Mouse (Mus musculus): ENCODE data around the gene Tspan18.

Gene Tspan18

GRCm38 (mm10) chr2:93333817-93334731 is at the start of gene Tspan18:
Gene Tspan18, minus strand, starts transcription at chr2:93334505.
- DNase-seq (ENCODE audit: low read depth, low spot score) = no peak

- DNase-seq (ENCODE audit: low read depth, low spot score) = no peak
Measured at GRCm38 (mm10) chr2:93383831-93384230, 49.5 kb upstream of the Tspan18 start.

GRCm38 (mm10) chr2:93380680-93381089 is 46.4 kb upstream of the Tspan18 start:
- no peak for DNase-seq (ENCODE audit: low read depth, low spot score)

GRCm38 (mm10) chr2:93377797-93378196 is 43.5 kb upstream of the Tspan18 start:
- DNase-seq (ENCODE audit: low read depth, low spot score) = peak; percentile 44

GRCm38 (mm10) chr2:93377157-93377556 is 42.9 kb upstream of the Tspan18 start:
- DNase-seq (ENCODE audit: low read depth, low spot score) = no peak

GRCm38 (mm10) chr2:93372872-93373271 is 38.6 kb upstream of the Tspan18 start:
- DNase-seq (ENCODE audit: low read depth, low spot score) = no peak

- no peak for DNase-seq (ENCODE audit: low read depth, low spot score)
Measured at GRCm38 (mm10) chr2:93372097-93372571, 37.8 kb upstream of the Tspan18 start.

GRCm38 (mm10) chr2:93368954-93369353 is 34.6 kb upstream of the Tspan18 start:
- DNase-seq (ENCODE audit: low read depth, low spot score) = no peak

- no peak for DNase-seq (ENCODE audit: low read depth, low spot score)
Measured at GRCm38 (mm10) chr2:93367962-93368361, 33.7 kb upstream of the Tspan18 start.

- DNase-seq (ENCODE audit: low read depth, low spot score) = no peak
Measured at GRCm38 (mm10) chr2:93365411-93365810, 31.1 kb upstream of the Tspan18 start.

- DNase-seq (ENCODE audit: low read depth, low spot score) = no peak
Measured at GRCm38 (mm10) chr2:93364951-93365350, 30.6 kb upstream of the Tspan18 start.

GRCm38 (mm10) chr2:93361454-93361853 is 27.1 kb upstream of the Tspan18 start:
- DNase-seq (ENCODE audit: low read depth, low spot score) = no peak

GRCm38 (mm10) chr2:93360310-93360709 is 26.0 kb upstream of the Tspan18 start:
- no peak for DNase-seq (ENCODE audit: low read depth, low spot score)

GRCm38 (mm10) chr2:93357391-93357790 is 23.1 kb upstream of the Tspan18 start:
- no peak for DNase-seq (ENCODE audit: low read depth, low spot score)

GRCm38 (mm10) chr2:93355845-93356244 is 21.5 kb upstream of the Tspan18 start:
- DNase-seq (ENCODE audit: low read depth, low spot score) = no peak

GRCm38 (mm10) chr2:93354621-93355020 is 20.3 kb upstream of the Tspan18 start:
- no peak for DNase-seq (ENCODE audit: low read depth, low spot score)

- DNase-seq (ENCODE audit: low read depth, low spot score) = no peak
Measured at GRCm38 (mm10) chr2:93353725-93354124, 19.4 kb upstream of the Tspan18 start.

- no peak for DNase-seq (ENCODE audit: low read depth, low spot score)
Measured at GRCm38 (mm10) chr2:93352915-93353685, 18.8 kb upstream of the Tspan18 start.

- no peak for DNase-seq (ENCODE audit: low read depth, low spot score)
Measured at GRCm38 (mm10) chr2:93351352-93351751, 17.0 kb upstream of the Tspan18 start.

GRCm38 (mm10) chr2:93347018-93347417 is 12.7 kb upstream of the Tspan18 start:
- no peak for DNase-seq (ENCODE audit: low read depth, low spot score)

- DNase-seq (ENCODE audit: low read depth, low spot score) = no peak
Measured at GRCm38 (mm10) chr2:93346609-93347008, 12.3 kb upstream of the Tspan18 start.

- no peak for DNase-seq (ENCODE audit: low read depth, low spot score)
Measured at GRCm38 (mm10) chr2:93345663-93346268, 11.5 kb upstream of the Tspan18 start.
